8 mouse cellular contexts compared by ENCODE assay signal in the genomic region with DNA sequence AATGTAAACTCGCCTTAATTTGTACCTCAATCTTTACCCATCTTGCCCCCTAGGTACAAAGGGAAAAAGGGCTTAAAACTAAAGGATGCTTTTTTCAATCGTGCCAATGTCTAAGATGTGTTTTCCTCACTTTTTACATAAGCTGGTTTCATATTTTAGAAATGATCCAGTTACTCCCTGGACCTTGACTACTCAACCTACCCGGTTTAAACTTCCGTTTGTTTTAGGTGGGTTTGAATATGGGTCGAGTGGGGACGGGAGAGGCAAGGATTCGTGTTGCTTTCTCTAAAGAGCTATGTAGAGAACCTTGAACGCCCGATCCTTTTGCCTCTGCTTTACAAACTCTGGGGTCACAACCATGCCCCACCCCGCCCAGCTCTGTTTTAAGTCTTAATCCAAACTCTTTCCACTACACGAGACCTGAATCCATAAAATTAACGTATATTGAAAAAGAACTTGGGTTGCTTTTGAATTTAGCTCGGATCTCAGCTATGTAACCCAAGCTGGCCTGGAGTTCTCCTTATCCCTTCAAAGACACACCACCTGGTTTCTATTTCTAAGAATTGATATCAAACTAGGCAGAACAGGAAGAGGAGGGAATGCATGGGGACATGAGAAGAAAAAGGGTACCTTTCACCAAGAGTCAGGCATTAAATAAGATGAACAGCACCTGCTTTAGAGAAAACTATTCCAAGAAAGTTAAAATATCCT. TPM values are rescaled to one million over a fixed set of nuclear protein-coding genes. Genes with fewer than 3 reads are reported as not detected.
A peak's percentile ranks its signal among the peaks of the same experiment; 100 is the strongest.
DNase-seq lines count a peak whose midpoint lies in the region; ATAC-seq and TF ChIP-seq lines count a peak whose summit lies in the region.

No protein-coding gene starts in this region.

- H3K27me3 ChIP-seq in kidney, embryonic 14.5 days (ENCODE audit: control insufficient read depth, insufficient read depth, low read length): peaks cover 10% of the 10 kb centered on the region
- peaks cover 32% of the 10 kb centered on the region for H3K27me3 ChIP-seq in forebrain, postnatal 0 days (ENCODE audit: insufficient read depth, low read length)
- H3K27me3 ChIP-seq in midbrain, embryonic 11.5 days (ENCODE audit: control insufficient read depth, insufficient read depth, low read length): peaks cover 19% of the 10 kb centered on the region

- ATAC-seq in kidney, embryonic 14.5 days (ENCODE audit: low FRiP score, low TSS enrichment): no peak
- no peak for ATAC-seq in forebrain, postnatal 0 days
- no peak for ATAC-seq in midbrain, embryonic 11.5 days (ENCODE audit: low FRiP score)

- H3K4me2 ChIP-seq in kidney, embryonic 14.5 days (replicated peaks; ENCODE audit: low read depth, low read length): peak overlapping the region; percentile 50
- H3K4me2 ChIP-seq in forebrain, postnatal 0 days (ENCODE audit: low read depth): peak overlapping the region; percentile 77
- peak overlapping the region; percentile 69; the same call in 1 of the 2 replicates for H3K4me2 ChIP-seq in midbrain, embryonic 11.5 days

- DNase-seq in kidney, adult 18-20 months: no peak
- DNase-seq in c-Kit-positive CD71-positive TER-119-negative erythroid progenitor cells, embryonic 14.5 days (ENCODE audit: low read depth): peak; percentile 40
- DNase-seq in forebrain, postnatal 0 days: no peak
- peak; percentile 87 for DNase-seq in midbrain, embryonic 11.5 days (ENCODE audit: low spot score, missing footprints)
- DNase-seq in spleen, postnatal 4 days (ENCODE audit: low spot score in 2 of 2): no peak
- DNase-seq in thymus, postnatal 10 days (ENCODE audit: low spot score in 2 of 2): no peak
- DNase-seq in cerebellum, adult 9-10 months: no peak

- TF ChIP-seq CTCF in forebrain, postnatal 0 days (IDR thresholded peaks at IDR 0.05; ENCODE audit: low read depth): no peak

- WGBS in kidney, embryonic 14.5 days: 24% methylated on average over 13 of the region's 13 CpGs
- WGBS in forebrain, postnatal 0 days: 19% methylated on average over 13 of the region's 13 CpGs
- 18% methylated on average over 13 of the region's 13 CpGs for WGBS in midbrain, embryonic 11.5 days

- no peak overlapping the region for H3K27ac ChIP-seq in kidney, embryonic 14.5 days (ENCODE audit: low read depth, low read length)
- no peak overlapping the region for H3K27ac ChIP-seq in forebrain, postnatal 0 days (ENCODE audit: low read depth, low read length)
- H3K27ac ChIP-seq in midbrain, embryonic 11.5 days (ENCODE audit: low read depth, low read length): no peak overlapping the region

- peak overlapping the region; percentile 96 for H3K4me3 ChIP-seq in kidney, embryonic 14.5 days (ENCODE audit: low read length)
- H3K4me3 ChIP-seq in forebrain, postnatal 0 days (ENCODE audit: low read depth, low read length): peak overlapping the region; percentile 96; the same call in 1 of the 2 replicates
- no peak overlapping the region for H3K4me3 ChIP-seq in midbrain, embryonic 11.5 days (ENCODE audit: low read depth, low read length)

- no peaks in the 10 kb centered on the region for H3K36me3 ChIP-seq in kidney, embryonic 14.5 days (ENCODE audit: control insufficient read depth, insufficient read depth, low read length)
- no peaks in the 10 kb centered on the region for H3K36me3 ChIP-seq in forebrain, postnatal 0 days (ENCODE audit: insufficient read depth)
- no peaks in the 10 kb centered on the region for H3K36me3 ChIP-seq in midbrain, embryonic 11.5 days (ENCODE audit: control insufficient read depth, insufficient read depth, low read length)

- H3K4me1 ChIP-seq in kidney, embryonic 14.5 days (ENCODE audit: control insufficient read depth, insufficient read depth, low read length): no peaks in the 10 kb centered on the region
- H3K4me1 ChIP-seq in forebrain, postnatal 0 days (ENCODE audit: insufficient read depth): peaks cover 10% of the 10 kb centered on the region
- peaks cover 9% of the 10 kb centered on the region for H3K4me1 ChIP-seq in midbrain, embryonic 11.5 days (ENCODE audit: control insufficient read depth, insufficient read depth, low read length)

- H3K9ac ChIP-seq in kidney, embryonic 14.5 days (ENCODE audit: low read depth, low read length): no peak overlapping the region
- H3K9ac ChIP-seq in forebrain, postnatal 0 days: no peak overlapping the region
- no peak overlapping the region for H3K9ac ChIP-seq in midbrain, embryonic 11.5 days (ENCODE audit: low read length)

- H3K9me3 ChIP-seq in kidney, embryonic 14.5 days (ENCODE audit: control insufficient read depth, low read length): no peaks in the 10 kb centered on the region
- H3K9me3 ChIP-seq in forebrain, postnatal 0 days (ENCODE audit: low read length): no peaks in the 10 kb centered on the region
- H3K9me3 ChIP-seq in midbrain, embryonic 11.5 days (ENCODE audit: control insufficient read depth, low read length): no peaks in the 10 kb centered on the region

RNA-seq across cellular contexts. Expression of gene Gpbp1, which starts 1.3 kb away (rescaled TPM):
- 72.7 and 96.3 TPM in 2 replicates for polyA plus RNA-seq in kidney, embryonic 14.5 days (2014; fragmentation: Nextera tagmentation; extraction: Ambion mirVana)
- 90.6 and 94.8 TPM in 2 replicates for total RNA-seq in forebrain, postnatal 0 days (2014; rRNA removed)
- polyA plus RNA-seq in forebrain, postnatal 0 days (2015; fragmentation: Nextera tagmentation; extraction: Ambion mirVana): 82.0 and 85.6 TPM in 2 replicates
- 153 and 159 TPM in 2 replicates for polyA plus RNA-seq in midbrain, embryonic 11.5 days (2014; fragmentation: Nextera tagmentation; extraction: Ambion mirVana)

RNA-seq across cellular contexts. Expression of gene Gm49496, which starts 58.5 kb away (rescaled TPM):
- polyA plus RNA-seq in kidney, embryonic 14.5 days (2014; fragmentation: Nextera tagmentation; extraction: Ambion mirVana): not detected in 2 replicates
- total RNA-seq in forebrain, postnatal 0 days (2014; rRNA removed): not detected in 2 replicates
- not detected in 2 replicates for polyA plus RNA-seq in forebrain, postnatal 0 days (2015; fragmentation: Nextera tagmentation; extraction: Ambion mirVana)
- not detected in 2 replicates for polyA plus RNA-seq in midbrain, embryonic 11.5 days (2014; fragmentation: Nextera tagmentation; extraction: Ambion mirVana)

Comparison
In these comparisons a context has a peak if more than half of its experiments do, and no peak if none do; other contexts are left out.
1. DNase-seq: peak in c-Kit-positive CD71-positive TER-119-negative erythroid progenitor cells, embryonic 14.5 days (single experiment) and midbrain, embryonic 11.5 days (single experiment); none in kidney, adult 18-20 months (single experiment), forebrain, postnatal 0 days (single experiment), spleen, postnatal 4 days (0 of 2), thymus, postnatal 10 days (0 of 2) and cerebellum, adult 9-10 months (single experiment).
2. Peak in every context shown above with its lines, with median percentiles within 50 percentile points of each other: H3K4me2 ChIP-seq.